Mouse (Mus musculus) liver, adult (tissue): Measurements from ENCODE around the gene Eno2.
A peak's percentile ranks its signal among the peaks of the same experiment; 100 is the strongest.

Source experiments
- GATA4 ChIP-seq: IDR thresholded peaks from 2 replicates; pipeline ENCODE4 v1.6.1; 2014; ENCODE audit warnings: mild to moderate bottlenecking, low read length; ENCODE audit not compliant: insufficient replicate concordance

The Eno2 gene

GRCm38 (mm10) chr6:124769101-124769765 is at the start of gene Eno2:
Gene Eno2, minus strand, starts transcription at chr6:124769673.
- TF ChIP-seq GATA4 = no peak

- TF ChIP-seq GATA4 = no peak
These were observed 48.5 kb upstream of the Eno2 start for GRCm38 (mm10) chr6:124817971-124818370.

GRCm38 (mm10) chr6:124817563-124817962 is 48.1 kb upstream of the Eno2 start:
- TF ChIP-seq GATA4 = no peak

GRCm38 (mm10) chr6:124817125-124817524 is 47.7 kb upstream of the Eno2 start:
- TF ChIP-seq GATA4 = no peak

- no peak for TF ChIP-seq GATA4
These were observed 47.1 kb upstream of the Eno2 start for GRCm38 (mm10) chr6:124816611-124817010.

GRCm38 (mm10) chr6:124814858-124815774 is 45.6 kb upstream of the Eno2 start:
- no peak for TF ChIP-seq GATA4

GRCm38 (mm10) chr6:124814448-124814847 is 45.0 kb upstream of the Eno2 start:
- TF ChIP-seq GATA4 = no peak

- no peak for TF ChIP-seq GATA4
These were observed 44.5 kb upstream of the Eno2 start, which contains the start of gene Tpi1 for GRCm38 (mm10) chr6:124813933-124814332. Gene Tpi1, minus strand, starts transcription at chr6:124814296.

GRCm38 (mm10) chr6:124813496-124813895 is 44.0 kb upstream of the Eno2 start:
- no peak for TF ChIP-seq GATA4

GRCm38 (mm10) chr6:124812848-124813247 is 43.4 kb upstream of the Eno2 start:
- no peak for TF ChIP-seq GATA4

GRCm38 (mm10) chr6:124811701-124812560 is 42.5 kb upstream of the Eno2 start:
- no peak for TF ChIP-seq GATA4

GRCm38 (mm10) chr6:124811403-124811665 is 41.9 kb upstream of the Eno2 start:
- TF ChIP-seq GATA4 = no peak

- TF ChIP-seq GATA4 = no peak
These were observed 40.5 kb upstream of the Eno2 start for GRCm38 (mm10) chr6:124809775-124810538.

GRCm38 (mm10) chr6:124809052-124809774 is 39.7 kb upstream of the Eno2 start:
- TF ChIP-seq GATA4 = no peak

- TF ChIP-seq GATA4 = peak; percentile 15; the same call in 1 of the 2 replicates
These were observed 39.0 kb upstream of the Eno2 start, which contains the start of gene Spsb2 for GRCm38 (mm10) chr6:124808358-124809012. Gene Spsb2, plus strand, starts transcription at chr6:124808661.
